Mouse (Mus musculus) liver, postnatal 0 days (tissue): ENCODE measurements around the gene Dhps. TPM values are rescaled to one million over a fixed set of nuclear protein-coding genes. Genes with fewer than 3 reads are reported as not detected.

ENCODE experiments used
- ATAC-seq: fragments of 200-750 bp; cut with Nextera tagmentation; 2 replicates; pipeline ENCODE4 v1.8.0; 2017; ENCODE audit warnings: mild to moderate bottlenecking, moderate library complexity
- DNase-seq: peaks from one replicate; pipeline ENCODE4 v3.0.0-alpha.2; 2016
- H3K27ac ChIP-seq: fragments of 300-500 bp; sonication (generic); 2 replicates; pipeline ENCODE4 v1.5.1; 2014; ENCODE audit warnings: antibody characterized with exemption, moderate library complexity, mild to moderate bottlenecking, low read depth
- H3K27me3 ChIP-seq: fragments of 300-500 bp; sonication (generic); 2 replicates; pipeline ENCODE4 v1.6.1; 2014; ENCODE audit warnings: low read length, control low read depth, mixed read lengths; ENCODE audit not compliant: insufficient read depth
- H3K36me3 ChIP-seq: fragments of 300-500 bp; sonication (generic); replicated peaks from 2 replicates; pipeline ENCODE4 v1.6.1; 2014; ENCODE audit warnings: mild to moderate bottlenecking, control low read depth, low read length, moderate library complexity, mixed read lengths; ENCODE audit not compliant: insufficient read depth
- H3K4me1 ChIP-seq: fragments of 300-500 bp; sonication (generic); 2 replicates; pipeline ENCODE4 v1.6.1; 2014; ENCODE audit warnings: antibody characterized with exemption, mild to moderate bottlenecking, control low read depth; ENCODE audit not compliant: insufficient read depth
- H3K4me2 ChIP-seq: fragments of 300-500 bp; sonication (generic); 2 replicates; pipeline ENCODE4 v1.6.1; 2014; ENCODE audit warnings: low read depth, mild to moderate bottlenecking, low read length, moderate library complexity, mixed read lengths
- H3K4me3 ChIP-seq: fragments of 300-500 bp; sonication (generic); 2 replicates; pipeline ENCODE4 v1.5.1; 2014; ENCODE audit warnings: low read depth, low read length
- H3K9ac ChIP-seq: fragments of 300-500 bp; sonication (generic); replicated peaks from 2 replicates; pipeline ENCODE4 v1.6.1; 2014; ENCODE audit warnings: mild to moderate bottlenecking, moderate library complexity
- H3K9me3 ChIP-seq: fragments of 300-500 bp; sonication (generic); 2 replicates; pipeline ENCODE4 v1.6.1; 2016; ENCODE audit warnings: mild to moderate bottlenecking, control low read depth, low read length, mixed read lengths
- CTCF ChIP-seq: sonication (generic); IDR thresholded peaks from 2 replicates; pipeline ENCODE4 v1.5.1; 2016; ENCODE audit warnings: antibody characterized with exemption, low read depth
- EP300 ChIP-seq: IDR thresholded peaks from 2 replicates; pipeline ENCODE4 v1.6.1; 2016; ENCODE audit warnings: antibody characterized with exemption, low read depth, mild to moderate bottlenecking
- WGBS: fragments of 180-500 bp; shearing (Covaris S2); extraction: QIAGEN DNeasy Blood & Tissue Kit; methylation state at CpG from one replicate; pipeline ENCODE4 v1.1.7; 2014; ENCODE audit not compliant: insufficient replicate concordance; 5-methylcytosine and 5-hydroxymethylcytosine counted together
- polyA plus RNA-seq: library from polyadenylated mRNA; unstranded; fragments of >200 nt; fragmentation: Nextera tagmentation; extraction: Ambion mirVana; gene quantifications from 2 replicates; pipeline ENCODE4 v1.2.1, GENCODE M21; 2015

Dhps gene
- polyA plus RNA-seq, 1 experiment from 2014 or later = 27.7 TPM

DNA sequence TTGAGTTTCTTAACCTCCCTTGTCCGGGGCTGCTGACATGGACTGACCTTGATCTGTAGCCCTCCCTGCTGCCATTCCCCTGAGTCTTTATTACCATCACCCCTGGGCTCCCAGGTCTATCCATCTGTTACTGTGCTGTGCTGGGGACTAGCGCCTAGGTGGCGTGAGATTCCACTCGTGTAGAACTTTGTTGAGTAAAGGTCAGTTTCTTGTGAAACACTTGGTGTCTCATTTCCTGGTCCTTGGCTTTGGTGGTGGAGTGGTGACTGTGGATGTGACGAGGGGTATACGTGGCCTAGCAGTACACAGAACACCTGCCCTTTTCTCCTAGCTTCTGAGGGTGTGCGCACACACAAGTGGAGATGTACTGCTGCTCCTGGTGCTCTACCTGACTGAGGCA lies 14.2 kb upstream of the Dhps start:
- ATAC-seq (no peak), DNase-seq (no peak)
- H3K4me3 ChIP-seq = no peak overlapping the region
- no peak overlapping the region for H3K4me2 ChIP-seq
- H3K4me1 ChIP-seq = peaks cover 12% of the 10 kb centered on the region
- H3K9me3 ChIP-seq = no peaks in the 10 kb centered on the region
- no peak overlapping the region for H3K27ac ChIP-seq
- H3K36me3 ChIP-seq = peaks cover 48% of the 10 kb centered on the region
- TF ChIP-seq EP300 (no peak), CTCF (no peak)
- WGBS = 71% methylated on average over 7 of the region's 7 CpGs
- no peaks in the 10 kb centered on the region for H3K27me3 ChIP-seq
- no peak overlapping the region for H3K9ac ChIP-seq

DNA sequence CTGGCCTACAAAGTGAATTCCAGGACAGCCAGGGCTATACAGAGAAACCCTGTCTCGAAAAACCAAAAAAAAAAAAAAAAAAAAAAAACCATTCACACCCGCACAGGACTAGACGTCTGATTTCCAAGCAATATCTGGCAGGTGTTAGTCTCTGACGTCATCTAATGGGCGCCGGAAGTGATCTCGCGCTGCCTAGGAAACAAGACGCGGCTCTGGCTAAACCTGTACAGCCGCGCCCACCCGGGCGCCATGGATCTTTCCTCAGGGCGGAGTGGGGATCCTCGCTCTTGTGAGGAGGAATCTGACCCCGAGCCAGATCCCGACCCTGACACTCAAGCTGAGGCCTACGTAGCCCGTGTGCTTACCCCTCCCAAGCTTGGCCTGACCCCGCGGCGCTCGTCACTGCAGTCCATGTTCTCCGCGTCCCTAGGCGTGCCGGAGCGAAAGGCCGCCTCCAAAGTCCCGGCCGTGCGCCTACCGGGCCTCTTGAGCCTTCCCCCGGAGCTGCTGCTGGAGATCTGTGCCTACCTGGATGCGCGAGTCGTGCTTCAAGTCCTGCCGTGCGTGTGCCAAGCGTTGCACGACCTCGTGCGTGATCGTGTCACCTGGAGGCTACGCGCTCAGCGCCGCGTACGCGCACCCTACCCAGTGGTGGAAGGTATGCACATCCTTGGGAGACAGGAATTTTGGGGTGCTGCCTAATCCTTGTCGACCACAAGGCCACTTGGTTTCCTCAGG lies 11.5 kb upstream of the Dhps start, which contains the start of gene Fbxw9:
Gene Fbxw9 (plus strand): TSS at position 177 of the 738 bp plus-strand sequence.
- Histone ChIP-seq H3K4me2 (peak within 1 kb of the TSS; percentile 98), H3K4me1 (peaks cover 18% of the 10 kb centered on the region), H3K9me3 (no peaks in the 10 kb centered on the region), H3K36me3 (peaks cover 22% of the 10 kb centered on the region), H3K27ac (no peak within 1 kb of the TSS), H3K27me3 (no peaks in the 10 kb centered on the region), H3K9ac (peak within 1 kb of the TSS; percentile 72), H3K4me3 (peak within 1 kb of the TSS; percentile 88)
- peak; percentile 91 for DNase-seq
- no peak for TF ChIP-seq EP300
- TF ChIP-seq CTCF = no peak
- under 1% methylated on average over 52 of the region's 53 CpGs for WGBS
- peak; percentile 89 for ATAC-seq

DNA sequence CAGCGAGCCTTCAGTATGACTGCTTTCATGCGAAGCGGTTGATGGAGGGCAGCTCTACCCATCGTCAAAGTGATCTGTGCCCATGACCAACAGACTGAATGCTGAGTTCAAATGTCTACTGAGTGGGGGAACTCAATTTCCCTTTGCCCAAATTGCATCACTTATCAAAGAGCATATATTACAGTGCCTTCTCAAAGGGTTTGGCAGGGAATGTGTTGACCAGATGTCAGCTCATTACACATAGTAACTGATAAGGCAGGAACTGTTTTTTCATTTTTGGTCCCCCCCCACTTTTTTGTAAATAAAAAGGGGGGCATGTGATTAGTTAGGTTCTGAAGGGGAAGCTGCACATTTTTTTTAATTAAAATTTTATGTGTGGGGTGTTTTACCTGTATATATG lies 9.0 kb upstream of the Dhps start:
- Histone ChIP-seq H3K9ac (no peak overlapping the region), H3K4me1 (peaks cover 20% of the 10 kb centered on the region), H3K36me3 (no peaks in the 10 kb centered on the region), H3K27ac (no peak overlapping the region), H3K4me3 (no peak overlapping the region), H3K4me2 (no peak overlapping the region), H3K9me3 (no peaks in the 10 kb centered on the region), H3K27me3 (no peaks in the 10 kb centered on the region)
- 91% methylated on average over 4 of the region's 4 CpGs for WGBS
- DNase-seq (no peak), ATAC-seq (no peak)
- TF ChIP-seq CTCF (no peak), EP300 (no peak)

GRCm38 (mm10) chr8:85065213-85065612 lies 6.3 kb upstream of the Dhps start:
- DNase-seq (peak; percentile 78), ATAC-seq (peak; percentile 78)
- H3K4me3 ChIP-seq = no peak overlapping the region
- peak overlapping the region; percentile 39; the same call in 1 of the 2 replicates for H3K27ac ChIP-seq
- H3K36me3 ChIP-seq = no peaks in the 10 kb centered on the region
- H3K27me3 ChIP-seq = no peaks in the 10 kb centered on the region
- 58% methylated on average over 2 of the region's 2 CpGs for WGBS
- no peak overlapping the region for H3K4me2 ChIP-seq
- no peak overlapping the region; the same call in 1 of the 2 replicates for H3K9ac ChIP-seq
- peaks cover 19% of the 10 kb centered on the region for H3K4me1 ChIP-seq
- no peak for TF ChIP-seq EP300
- no peak for TF ChIP-seq CTCF
- no peaks in the 10 kb centered on the region for H3K9me3 ChIP-seq

DNA sequence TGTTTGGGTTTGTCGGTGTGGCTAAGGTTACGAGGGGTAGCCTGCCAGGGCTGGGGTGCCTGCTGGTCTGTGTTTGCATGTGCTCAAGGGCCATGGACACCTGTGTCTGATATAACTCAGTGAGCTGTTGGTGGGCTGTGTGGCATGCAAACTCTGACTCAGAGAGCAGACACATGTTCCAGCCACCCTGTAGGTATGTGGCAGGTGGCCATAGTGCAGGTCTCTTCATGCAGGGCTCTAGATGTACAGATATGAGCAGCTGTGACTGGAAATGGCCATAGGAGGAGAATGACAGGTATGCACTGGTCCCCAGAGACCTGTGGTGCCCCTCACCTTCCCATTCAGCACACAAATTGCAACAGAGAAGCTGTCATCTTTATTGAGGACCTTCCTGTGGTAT lies 4.4 kb upstream of the Dhps start:
- no peak for ATAC-seq
- H3K27me3 ChIP-seq = no peaks in the 10 kb centered on the region
- H3K36me3 ChIP-seq = no peaks in the 10 kb centered on the region
- TF ChIP-seq EP300 = no peak
- no peak for TF ChIP-seq CTCF
- no peak overlapping the region for H3K4me2 ChIP-seq
- H3K27ac ChIP-seq = no peak overlapping the region
- H3K9ac ChIP-seq = no peak overlapping the region
- H3K9me3 ChIP-seq = no peaks in the 10 kb centered on the region
- peaks cover 19% of the 10 kb centered on the region for H3K4me1 ChIP-seq
- H3K4me3 ChIP-seq = no peak overlapping the region
- no peak for DNase-seq
- WGBS = 92% methylated on average over 2 of the region's 2 CpGs

- ATAC-seq (no peak), DNase-seq (no peak)
- Histone ChIP-seq H3K9me3 (no peaks in the 10 kb centered on the region), H3K27ac (no peak within 1 kb of the TSS), H3K4me3 (no peak within 1 kb of the TSS), H3K4me2 (no peak within 1 kb of the TSS), H3K27me3 (no peaks in the 10 kb centered on the region), H3K9ac (no peak within 1 kb of the TSS), H3K4me1 (peaks cover 24% of the 10 kb centered on the region), H3K36me3 (no peaks in the 10 kb centered on the region; the same call in 1 of the 2 replicates)
- no peak for TF ChIP-seq CTCF
- TF ChIP-seq EP300 = no peak
Observed at GRCm38 (mm10) chr8:85067982-85068381, 3.6 kb upstream of the Dhps start, which contains the start of gene Gm5741. TSS of gene Gm5741 (minus strand) at chr8:85067982.
